Mouse (Mus musculus) megakaryocyte, embryonic 14.5 days (primary cell): ENCODE data around the gene Gm20388.

Experiments used
- FLI1 ChIP-seq: IDR thresholded peaks from 2 replicates; pipeline ENCODE4 v1.6.1; 2012; ENCODE audit warnings: low read length, inconsistent platforms, mixed read lengths
- GATA1 ChIP-seq: IDR thresholded peaks from 3 replicates; pipeline ENCODE4 v1.6.1; 2012; ENCODE audit warnings: mixed read lengths, low read length, inconsistent platforms, borderline replicate concordance

GRCm38 (mm10) chr8:123342253-123342652 lies 3431.6 kb downstream of the Gm20388 start:
- TF ChIP-seq FLI1 (no peak), GATA1 (no peak)
